Mouse (Mus musculus) left cerebral cortex, adult 9 months (tissue): ENCODE measurements around the gene B3gnt7.
A peak's percentile ranks its signal among the peaks of the same experiment; 100 is the strongest.
"Not testable (repeated sequence)": the region's sequence is repeated elsewhere in the genome, so short reads cannot be mapped to it uniquely, and the experiment has no call there.

ENCODE experiments used
- DNase-seq, 2 experiments: peaks; one replicate each; pipeline ENCODE4 v3.0.0; 2022; ENCODE audit warnings: low spot score in 2 of 2

Gene B3gnt7

DNA sequence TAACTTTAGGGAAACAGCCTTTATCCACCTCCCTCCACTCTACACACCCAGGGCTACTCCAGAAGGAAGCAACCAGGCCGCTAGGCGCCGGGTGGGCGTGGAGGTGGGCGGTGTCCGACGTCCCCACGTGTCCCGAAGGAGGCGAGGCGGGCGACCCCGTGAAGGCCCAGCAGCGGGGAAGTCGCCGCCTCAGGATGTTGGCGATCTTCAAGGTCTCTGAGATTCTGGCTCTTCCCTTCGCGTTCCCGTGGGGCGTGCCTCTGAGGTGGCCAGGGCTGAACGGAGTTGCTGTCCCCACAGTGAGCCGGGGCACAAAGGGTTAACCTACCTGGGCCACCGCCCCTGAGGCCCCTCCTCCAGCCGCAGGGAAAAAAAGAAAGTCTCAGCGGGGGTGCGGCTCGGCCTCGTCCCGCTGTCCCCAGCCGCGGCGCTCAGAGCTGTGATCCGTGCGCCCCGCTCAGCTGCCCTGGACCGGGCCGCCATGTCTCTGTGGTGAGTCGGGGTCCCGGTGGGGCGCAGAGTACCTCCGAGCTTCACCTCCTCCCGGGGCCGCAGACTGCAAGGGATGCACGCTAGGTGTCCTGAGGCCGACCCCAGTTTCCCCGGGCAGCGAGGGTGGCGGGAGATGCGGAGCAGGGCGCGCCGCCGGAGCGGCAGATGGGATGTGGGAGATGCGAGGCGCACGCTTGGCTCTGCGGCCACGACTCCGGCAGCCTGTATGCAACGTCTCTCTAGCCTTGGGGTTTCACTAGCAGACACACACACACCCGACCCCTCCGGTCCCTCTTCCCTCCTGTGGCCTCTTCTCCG, 636 bp downstream of the B3gnt7 start:
- peak in 1 of 2 experiments; percentile 33 for DNase-seq

DNA sequence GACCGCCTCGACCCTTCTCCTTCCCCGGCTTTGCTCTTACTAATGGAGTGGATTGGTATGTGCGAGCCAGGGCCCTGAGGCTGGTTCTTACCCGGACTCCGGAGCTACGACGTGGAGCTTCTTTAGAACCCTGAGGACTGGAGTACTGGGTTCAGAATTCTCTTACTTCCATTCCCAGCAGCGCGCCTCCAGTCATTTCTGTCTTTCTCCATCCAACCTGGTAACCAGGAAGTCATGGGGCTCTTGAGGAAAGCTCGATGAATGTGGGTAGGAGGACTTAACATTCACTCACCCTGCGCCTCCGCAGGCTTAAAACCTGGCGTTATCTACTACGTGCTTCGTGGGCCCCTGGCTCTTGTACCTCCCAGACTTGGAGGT, 1.2 kb downstream of the B3gnt7 start:
- DNase-seq, result no peak

DNA sequence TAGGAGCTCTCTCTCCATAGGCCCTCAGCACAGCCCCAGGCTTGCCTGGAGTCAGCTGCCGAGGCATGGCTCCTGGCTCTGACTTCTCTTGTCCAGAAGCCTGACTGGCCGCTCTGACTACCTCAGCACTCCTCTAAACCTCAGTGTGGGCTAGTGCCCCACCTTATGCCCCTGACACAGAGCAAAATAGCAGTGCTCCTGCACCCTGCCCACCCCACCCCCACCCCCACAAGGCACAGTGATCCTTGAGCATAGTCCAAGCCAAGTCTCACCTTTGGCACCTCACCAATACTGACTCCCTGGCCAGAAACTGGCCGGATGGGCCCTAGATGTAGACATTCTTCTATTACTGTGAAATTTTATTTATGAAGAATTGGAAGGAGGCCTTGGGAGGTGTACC, 4.1 kb downstream of the B3gnt7 start:
- no peak for DNase-seq

- DNase-seq, result no peak
Measured at GRCm38 (mm10) chr1:86307177-86307762, 4.6 kb downstream of the B3gnt7 start.

DNA sequence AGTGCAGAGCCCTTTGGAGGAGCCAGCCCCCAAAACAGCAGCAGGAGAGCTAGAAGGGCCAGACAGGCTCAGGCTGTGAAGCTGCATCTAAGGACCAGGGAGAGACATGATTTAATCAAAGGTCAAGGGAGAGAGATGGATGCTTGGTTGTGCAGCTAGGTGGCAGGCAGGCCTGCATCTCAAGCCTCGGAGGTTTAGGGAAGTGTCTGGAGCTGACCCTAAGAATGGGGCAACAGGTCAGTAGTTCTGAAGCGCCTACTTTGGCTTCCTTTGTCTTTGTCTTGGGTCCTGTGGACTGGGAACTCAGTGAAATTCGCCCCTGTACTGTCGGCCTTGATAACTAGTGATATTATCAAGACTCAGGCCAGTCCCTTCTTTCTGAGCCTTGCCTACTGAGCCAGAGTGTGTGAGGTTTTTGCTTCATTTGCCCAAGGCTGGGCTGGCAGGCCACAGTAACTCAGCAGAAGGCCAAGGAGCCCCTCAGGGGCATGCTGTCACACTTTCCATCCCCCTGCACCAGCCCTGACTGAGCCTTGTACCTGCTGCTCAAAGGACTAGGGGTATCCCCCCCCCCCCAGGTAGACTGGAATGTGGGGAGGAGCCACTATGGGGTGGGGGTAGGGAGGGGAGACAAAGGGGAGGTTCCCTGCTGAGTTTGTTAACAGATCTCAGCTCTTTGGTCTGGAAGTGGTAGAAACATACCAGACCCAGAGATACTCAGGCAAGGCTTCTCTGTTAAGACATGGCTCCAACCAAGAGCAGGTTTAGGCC, 5.4 kb downstream of the B3gnt7 start:
- no peak for DNase-seq

GRCm38 (mm10) chr1:86309270-86309833, 6.7 kb downstream of the B3gnt7 start:
- no peak for DNase-seq

- no peak for DNase-seq
Measured at GRCm38 (mm10) chr1:86310536-86311310, 8.1 kb downstream of the B3gnt7 start.

DNA sequence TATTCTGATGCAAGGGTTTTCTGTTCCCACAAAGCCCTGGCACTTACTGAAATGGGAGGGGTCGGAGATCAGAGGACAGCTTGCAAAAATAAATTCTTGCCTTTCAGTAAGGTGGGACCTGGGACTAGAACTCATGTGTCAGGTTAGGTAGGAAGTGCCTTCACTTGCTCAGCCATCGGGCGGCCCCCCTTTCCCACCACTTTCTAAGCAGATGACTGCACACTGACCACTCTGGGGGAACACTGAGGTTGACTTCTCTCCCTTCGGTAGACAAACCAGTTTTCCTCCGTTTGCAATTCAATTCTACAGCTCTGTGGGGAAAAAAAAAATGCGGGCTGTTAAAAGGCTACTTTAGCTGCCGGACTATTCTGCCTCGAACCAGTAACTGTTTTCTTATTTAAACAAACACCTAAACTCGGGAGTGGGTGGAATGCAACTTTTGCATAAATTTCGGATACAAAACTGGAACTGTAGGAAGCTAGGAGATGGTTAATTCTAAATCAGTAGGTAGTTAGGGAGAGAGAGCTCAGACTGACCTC, 8.9 kb downstream of the B3gnt7 start:
- no peak for DNase-seq

- DNase-seq, result no peak
Measured at GRCm38 (mm10) chr1:86312269-86312668, 9.6 kb downstream of the B3gnt7 start.

GRCm38 (mm10) chr1:86313096-86313771, 10.6 kb downstream of the B3gnt7 start:
- DNase-seq, result no peak

GRCm38 (mm10) chr1:86313772-86314125, 11.1 kb downstream of the B3gnt7 start:
- no peak for DNase-seq

- DNase-seq, result no peak
Measured at GRCm38 (mm10) chr1:86320822-86321413, 18.3 kb downstream of the B3gnt7 start.

DNA sequence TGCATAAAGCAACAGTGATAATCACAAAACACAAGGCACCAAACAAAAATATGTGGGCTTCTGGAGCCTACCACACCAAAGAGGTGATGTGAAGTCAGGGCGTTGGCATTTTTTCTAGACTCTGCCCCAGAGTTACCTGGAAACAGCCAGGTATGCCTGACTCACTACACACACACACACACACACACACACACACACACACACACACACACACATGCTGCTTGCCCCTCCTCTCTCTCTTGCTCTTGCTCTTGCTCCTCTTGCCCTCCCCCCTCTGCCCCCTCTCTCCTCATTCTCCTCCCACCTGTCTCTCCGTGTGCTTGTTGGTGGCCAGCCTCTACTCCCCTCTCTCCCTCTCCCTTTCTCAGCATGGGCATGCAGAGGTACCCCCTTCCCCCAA, 33.7 kb downstream of the B3gnt7 start:
- DNase-seq, result no peak

GRCm38 (mm10) chr1:86339156-86339812, 36.7 kb downstream of the B3gnt7 start:
- DNase-seq, result peak in 1 of 2 experiments; percentile 93

DNA sequence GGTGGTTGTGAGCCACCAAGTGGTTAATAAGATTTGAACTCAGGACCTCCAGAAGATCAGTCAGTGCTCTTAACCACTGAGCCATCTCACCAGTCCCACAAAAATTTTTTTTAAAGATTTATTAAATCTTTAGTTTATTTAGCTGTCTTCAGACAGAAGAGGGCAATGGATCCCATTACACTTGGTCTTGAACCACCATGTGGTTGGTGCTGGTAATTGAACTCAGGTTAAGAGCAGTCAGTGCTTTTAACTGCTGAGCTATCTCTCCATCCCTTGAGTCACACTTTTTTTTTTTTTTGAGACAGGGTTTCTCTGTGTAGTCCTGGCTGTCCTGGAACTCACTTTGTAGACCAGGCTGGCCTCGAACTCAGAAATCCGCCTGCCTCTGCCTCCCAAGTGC, 38.5 kb downstream of the B3gnt7 start:
- DNase-seq, result not testable (repeated sequence)

DNA sequence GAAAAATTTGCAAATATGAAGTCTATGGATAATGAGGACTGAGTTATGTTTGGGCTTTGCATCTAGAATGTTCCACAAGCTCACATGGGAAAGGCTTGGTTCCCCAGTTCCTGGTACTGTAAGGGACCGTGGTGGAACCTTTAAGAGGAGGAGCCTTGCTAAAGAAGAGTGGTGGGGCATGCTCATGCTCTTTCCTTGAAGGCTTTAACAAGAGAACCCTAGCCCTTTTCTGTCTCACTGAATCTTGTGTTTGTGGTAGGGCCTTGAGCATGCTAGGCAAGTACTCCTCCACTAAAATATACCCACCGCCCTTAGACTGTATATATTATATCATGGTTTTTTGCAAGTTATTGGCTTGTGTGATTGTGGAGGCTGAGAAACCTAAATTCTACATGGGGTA, 39.7 kb downstream of the B3gnt7 start:
- DNase-seq, result no peak

GRCm38 (mm10) chr1:86343087-86343645, 40.5 kb downstream of the B3gnt7 start:
- no peak for DNase-seq

DNA sequence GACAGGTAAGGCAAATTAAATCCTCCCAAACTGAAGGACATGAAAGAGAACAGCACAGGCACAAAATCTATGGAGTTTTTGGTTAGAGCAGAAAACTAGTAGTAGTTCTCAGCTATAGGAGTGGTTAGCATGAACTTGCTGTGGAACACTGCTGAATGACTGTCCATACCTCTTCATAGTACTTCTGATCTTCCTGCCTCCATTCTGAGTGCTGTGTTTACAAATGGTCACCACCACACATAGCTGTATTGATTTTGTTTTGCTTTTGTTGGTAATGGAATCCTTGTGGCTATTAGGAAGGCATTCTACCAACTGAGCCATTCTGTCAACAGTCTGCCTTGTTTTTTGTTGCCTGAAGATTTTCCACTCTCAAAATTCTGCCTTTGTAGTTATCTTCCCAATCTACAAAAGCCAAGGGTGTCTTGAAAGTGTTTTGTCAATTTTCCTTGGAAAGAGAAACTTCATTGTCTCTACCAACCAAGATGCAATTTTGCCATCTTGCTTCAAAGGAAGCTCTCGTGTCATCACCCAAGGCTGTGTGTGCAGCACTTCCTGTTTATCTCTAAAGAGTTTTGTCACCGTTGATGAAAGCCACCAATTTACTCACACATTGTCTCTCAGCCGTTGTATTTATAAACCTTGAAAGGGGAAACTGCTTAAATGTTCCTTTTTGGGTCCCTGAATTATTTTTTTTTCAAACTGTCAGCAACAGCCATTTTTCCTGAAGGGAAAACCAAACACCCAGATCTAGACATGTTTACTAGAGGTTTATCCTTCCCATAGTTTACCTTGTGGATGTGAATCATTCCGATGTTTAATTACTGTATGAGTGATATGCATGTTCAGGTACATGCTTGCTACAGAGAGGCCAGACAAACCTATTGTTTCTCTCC, 41.6 kb downstream of the B3gnt7 start:
- DNase-seq, result no peak

GRCm38 (mm10) chr1:86345069-86345468, 42.4 kb downstream of the B3gnt7 start:
- no peak for DNase-seq
